Mouse (Mus musculus): ENCODE measurements around the gene Otogl.

The Otogl gene

GRCm38 (mm10) chr10:107912084-107912573 lies at the start of gene Otogl:
TSS of gene Otogl (minus strand) at chr10:107912134.
- no peak for DNase-seq (ENCODE audit: low spot score)

GRCm38 (mm10) chr10:107956588-107956987 lies 44.7 kb upstream of the Otogl start:
- DNase-seq (ENCODE audit: low spot score) = no peak

GRCm38 (mm10) chr10:107954444-107954843 lies 42.5 kb upstream of the Otogl start:
- no peak for DNase-seq (ENCODE audit: low spot score)

- no peak for DNase-seq (ENCODE audit: low spot score)
Measured at GRCm38 (mm10) chr10:107951596-107951995, 39.7 kb upstream of the Otogl start.

- no peak for DNase-seq (ENCODE audit: low spot score)
Measured at GRCm38 (mm10) chr10:107949945-107950344, 38.0 kb upstream of the Otogl start.

GRCm38 (mm10) chr10:107948647-107949046 lies 36.7 kb upstream of the Otogl start:
- no peak for DNase-seq (ENCODE audit: low spot score)

GRCm38 (mm10) chr10:107948038-107948437 lies 36.1 kb upstream of the Otogl start:
- DNase-seq (ENCODE audit: low spot score) = no peak

GRCm38 (mm10) chr10:107946348-107946747 lies 34.4 kb upstream of the Otogl start:
- DNase-seq (ENCODE audit: low spot score) = no peak

- DNase-seq (ENCODE audit: low spot score) = no peak
Measured at GRCm38 (mm10) chr10:107943859-107944258, 31.9 kb upstream of the Otogl start.

GRCm38 (mm10) chr10:107941188-107941900 lies 29.4 kb upstream of the Otogl start:
- DNase-seq (ENCODE audit: low spot score) = no peak

GRCm38 (mm10) chr10:107940302-107940701 lies 28.4 kb upstream of the Otogl start:
- DNase-seq (ENCODE audit: low spot score) = no peak

GRCm38 (mm10) chr10:107939821-107940220 lies 27.9 kb upstream of the Otogl start:
- DNase-seq (ENCODE audit: low spot score) = no peak

- no peak for DNase-seq (ENCODE audit: low spot score)
Measured at GRCm38 (mm10) chr10:107934055-107934454, 22.1 kb upstream of the Otogl start.

GRCm38 (mm10) chr10:107933527-107933926 lies 21.6 kb upstream of the Otogl start:
- DNase-seq (ENCODE audit: low spot score) = no peak

GRCm38 (mm10) chr10:107931833-107932828 lies 20.2 kb upstream of the Otogl start:
- DNase-seq (ENCODE audit: low spot score) = peak; percentile 58

GRCm38 (mm10) chr10:107930471-107931021 lies 18.6 kb upstream of the Otogl start:
- DNase-seq (ENCODE audit: low spot score) = no peak

GRCm38 (mm10) chr10:107925306-107925705 lies 13.4 kb upstream of the Otogl start:
- no peak for DNase-seq (ENCODE audit: low spot score)

GRCm38 (mm10) chr10:107923860-107924259 lies 11.9 kb upstream of the Otogl start:
- no peak for DNase-seq (ENCODE audit: low spot score)

- DNase-seq (ENCODE audit: low spot score) = no peak
Measured at GRCm38 (mm10) chr10:107922750-107923149, 10.8 kb upstream of the Otogl start.

- peak; percentile 50 for DNase-seq (ENCODE audit: low spot score)
Measured at GRCm38 (mm10) chr10:107921549-107921948, 9.6 kb upstream of the Otogl start.

GRCm38 (mm10) chr10:107921134-107921533 lies 9.2 kb upstream of the Otogl start:
- DNase-seq (ENCODE audit: low spot score) = no peak

GRCm38 (mm10) chr10:107913013-107913412 lies 1.1 kb upstream of the Otogl start:
- no peak for DNase-seq (ENCODE audit: low spot score)

Measured in urinary bladder, postnatal 14 days (tissue).